Mouse (Mus musculus): ENCODE data around the gene Taf1b. TPM values are rescaled to one million over a fixed set of nuclear protein-coding genes. Genes with fewer than 3 reads are reported as not detected.
"Not testable (repeated sequence)": the region's sequence is repeated elsewhere in the genome, so short reads cannot be mapped to it uniquely, and the experiment has no call there.

Gene Taf1b
- polyA plus RNA-seq, 1 experiment from 2014 or later = 24.0 TPM

DNA sequence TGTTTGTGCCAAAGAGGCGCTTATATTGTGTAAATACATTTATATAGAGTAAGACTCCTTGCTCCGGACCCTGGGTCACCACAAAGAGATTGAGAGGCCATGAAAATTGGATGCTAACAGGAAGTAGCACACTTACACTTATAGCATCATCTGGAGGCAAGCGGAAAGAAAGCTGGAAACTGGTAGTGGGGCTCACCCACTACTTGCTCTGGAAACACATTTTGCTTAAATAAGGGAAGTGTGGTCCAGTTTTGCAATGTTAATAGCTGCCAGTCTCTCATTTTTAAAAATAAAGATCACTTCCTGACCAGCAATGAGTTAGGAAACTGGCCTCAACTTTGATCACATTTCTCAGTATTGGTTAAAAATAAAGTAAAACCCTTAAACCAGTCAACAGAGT lies 5.7 kb upstream of the Taf1b start:
- not testable (repeated sequence) for H3K4me2 ChIP-seq (ENCODE audit: low read depth, low read length); H3K36me3 ChIP-seq (ENCODE audit: control insufficient read depth, insufficient read depth, low read length); H3K4me3 ChIP-seq (ENCODE audit: low read depth, low read length); H3K27me3 ChIP-seq (replicated peaks; ENCODE audit: control insufficient read depth, insufficient read depth, low read length); H3K9ac ChIP-seq (ENCODE audit: low read depth, low read length); DNase-seq (ENCODE audit: low spot score); H3K27ac ChIP-seq (replicated peaks; ENCODE audit: low read depth, low read length); H3K4me1 ChIP-seq (ENCODE audit: control insufficient read depth, insufficient read depth, low read length); ATAC-seq (ENCODE audit: low read depth); H3K9me3 ChIP-seq (ENCODE audit: control insufficient read depth, low read length)
- WGBS = 77% methylated on average over 3 of the region's 3 CpGs

DNA sequence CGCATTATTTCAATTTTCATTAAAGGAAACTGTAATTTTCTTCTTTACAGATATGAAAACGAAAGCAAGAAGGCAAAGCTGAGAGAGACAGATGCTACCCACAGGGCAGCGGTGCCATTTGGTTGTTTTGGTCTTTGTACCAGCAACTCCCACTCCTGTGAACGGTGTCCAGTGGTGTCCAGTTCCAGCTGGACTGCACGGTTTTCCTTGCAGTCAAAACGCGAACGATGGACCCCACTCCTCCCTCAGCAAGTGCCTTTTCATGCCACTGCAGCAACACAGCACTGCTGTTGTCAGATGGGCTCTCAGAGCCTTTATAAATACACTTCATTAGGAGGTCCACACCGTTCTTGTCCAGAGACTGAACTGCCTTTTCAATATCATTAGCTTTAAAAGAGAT lies 5.1 kb upstream of the Taf1b start:
- no peak for DNase-seq (ENCODE audit: low spot score)
- no peak overlapping the region for H3K4me3 ChIP-seq (ENCODE audit: low read depth, low read length)
- WGBS = 66% methylated on average over 9 of the region's 9 CpGs

DNA sequence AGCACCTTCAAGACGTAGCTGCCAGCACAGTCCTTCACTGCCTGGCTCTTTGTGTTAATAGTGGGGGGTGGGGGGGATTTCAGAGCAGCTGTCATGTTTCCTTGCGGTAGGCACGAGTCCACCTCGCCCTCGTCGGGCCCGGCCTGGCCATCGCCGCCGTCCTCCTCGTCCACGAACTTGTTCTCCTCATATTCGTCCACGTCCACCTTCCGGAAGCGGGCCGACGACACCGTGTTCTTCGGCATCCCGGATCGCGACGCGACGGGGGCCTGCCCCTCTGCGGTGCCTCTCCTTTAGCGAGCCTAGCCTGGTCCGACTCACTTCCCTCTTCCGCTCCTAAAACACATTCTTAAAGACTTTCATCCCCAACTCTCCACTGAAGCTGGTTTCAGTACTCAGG lies 4.7 kb upstream of the Taf1b start:
- Histone ChIP-seq H3K9ac (ENCODE audit: low read depth, low read length) (peak overlapping the region; percentile 25; the same call in 1 of the 2 replicates), H3K9me3 (ENCODE audit: control insufficient read depth, low read length) (no peaks in the 10 kb centered on the region), H3K4me1 (ENCODE audit: control insufficient read depth, insufficient read depth, low read length) (no peaks in the 10 kb centered on the region), H3K27ac (replicated peaks; ENCODE audit: low read depth, low read length) (no peak overlapping the region), H3K36me3 (ENCODE audit: control insufficient read depth, insufficient read depth, low read length) (no peaks in the 10 kb centered on the region), H3K4me2 (ENCODE audit: low read depth, low read length) (peak overlapping the region; percentile 36; the same call in 1 of the 2 replicates), H3K4me3 (ENCODE audit: low read depth, low read length) (peak overlapping the region; percentile 19), H3K27me3 (replicated peaks; ENCODE audit: control insufficient read depth, insufficient read depth, low read length) (no peaks in the 10 kb centered on the region)
- DNase-seq (ENCODE audit: low spot score) = no peak
- ATAC-seq (ENCODE audit: low read depth) = no peak
- WGBS = 55% methylated on average over 30 of the region's 30 CpGs

More for the DNA sequence above, 5.1 kb upstream of the Taf1b start:
- no peak for ATAC-seq (ENCODE audit: low read depth)
- H3K27ac ChIP-seq (replicated peaks; ENCODE audit: low read depth, low read length) = no peak overlapping the region
- peak overlapping the region; percentile 36; the same call in 1 of the 2 replicates for H3K4me2 ChIP-seq (ENCODE audit: low read depth, low read length)
- H3K9me3 ChIP-seq (ENCODE audit: control insufficient read depth, low read length) = no peaks in the 10 kb centered on the region
- H3K36me3 ChIP-seq (ENCODE audit: control insufficient read depth, insufficient read depth, low read length) = no peaks in the 10 kb centered on the region
- no peaks in the 10 kb centered on the region for H3K4me1 ChIP-seq (ENCODE audit: control insufficient read depth, insufficient read depth, low read length)
- no peaks in the 10 kb centered on the region for H3K27me3 ChIP-seq (replicated peaks; ENCODE audit: control insufficient read depth, insufficient read depth, low read length)
- H3K9ac ChIP-seq (ENCODE audit: low read depth, low read length) = peak overlapping the region; percentile 25; the same call in 1 of the 2 replicates

DNA sequence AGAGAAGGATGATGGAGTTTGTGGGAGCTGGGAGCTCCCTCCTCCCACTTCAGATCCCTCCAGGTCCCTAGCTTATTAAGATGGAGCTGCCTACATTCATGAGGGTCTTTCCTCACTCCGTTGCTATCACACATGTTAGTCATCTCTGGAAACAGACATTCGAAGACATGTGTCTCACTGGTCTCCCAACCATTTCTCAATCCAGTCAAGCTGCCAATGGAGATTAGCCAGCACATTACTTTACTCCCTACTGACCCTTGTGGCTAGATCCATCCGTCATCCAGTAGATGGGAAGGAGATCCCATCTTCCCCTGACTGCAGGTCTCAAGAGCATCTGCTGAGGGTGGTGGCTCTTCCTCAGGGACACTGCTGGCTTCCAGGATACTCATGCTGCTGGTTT lies 3.4 kb upstream of the Taf1b start:
- ATAC-seq (ENCODE audit: low read depth); H3K9ac ChIP-seq (ENCODE audit: low read depth, low read length); H3K4me2 ChIP-seq (ENCODE audit: low read depth, low read length); H3K27me3 ChIP-seq (replicated peaks; ENCODE audit: control insufficient read depth, insufficient read depth, low read length); H3K4me3 ChIP-seq (ENCODE audit: low read depth, low read length); H3K36me3 ChIP-seq (ENCODE audit: control insufficient read depth, insufficient read depth, low read length); DNase-seq (ENCODE audit: low spot score); H3K9me3 ChIP-seq (ENCODE audit: control insufficient read depth, low read length); H3K27ac ChIP-seq (replicated peaks; ENCODE audit: low read depth, low read length); H3K4me1 ChIP-seq (ENCODE audit: control insufficient read depth, insufficient read depth, low read length): not testable (repeated sequence)
- 76% methylated on average over 2 of the region's 3 CpGs for WGBS

DNA sequence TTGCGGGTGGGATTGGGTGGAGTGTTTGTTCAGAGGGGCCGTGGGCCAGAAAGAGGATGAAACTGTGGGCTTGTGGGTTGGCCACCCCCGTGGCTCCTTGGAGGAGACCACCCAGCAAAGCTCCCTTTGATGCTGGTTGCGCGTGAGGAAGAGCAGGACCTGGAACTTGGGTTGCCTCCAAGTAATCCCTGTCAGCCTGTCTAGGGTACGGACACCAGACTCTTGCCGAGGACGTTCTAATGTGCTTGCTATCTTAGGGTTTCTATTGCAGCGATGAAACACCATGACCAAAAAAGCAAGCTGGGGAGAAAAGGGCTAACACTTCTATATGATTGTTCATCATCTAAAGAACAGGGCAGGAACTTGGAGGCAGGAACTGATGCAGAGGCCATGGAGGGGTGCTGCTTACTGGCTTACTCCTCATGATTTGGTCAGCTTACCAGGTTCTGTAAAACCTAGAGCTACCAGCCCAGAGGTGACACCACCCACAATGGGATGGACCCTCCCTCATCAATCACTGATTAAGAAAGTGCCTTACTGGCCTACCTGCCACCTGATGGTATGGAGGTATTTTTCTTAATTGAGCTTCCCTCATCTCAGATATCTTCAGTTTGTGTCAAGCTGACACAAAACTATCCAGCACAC lies 804 bp downstream of the Taf1b start:
- H3K9me3 ChIP-seq (ENCODE audit: control insufficient read depth, low read length); H3K27me3 ChIP-seq (replicated peaks; ENCODE audit: control insufficient read depth, insufficient read depth, low read length); DNase-seq (ENCODE audit: low spot score); H3K4me1 ChIP-seq (ENCODE audit: control insufficient read depth, insufficient read depth, low read length); ATAC-seq (ENCODE audit: low read depth); H3K27ac ChIP-seq (replicated peaks; ENCODE audit: low read depth, low read length); H3K36me3 ChIP-seq (ENCODE audit: control insufficient read depth, insufficient read depth, low read length): not testable (repeated sequence)
- 5% methylated on average over 9 of the region's 9 CpGs for WGBS
- peak overlapping the region; percentile 48 for H3K4me2 ChIP-seq (ENCODE audit: low read depth, low read length)
- H3K9ac ChIP-seq (ENCODE audit: low read depth, low read length) = peak overlapping the region; percentile 69
- peak overlapping the region; percentile 63 for H3K4me3 ChIP-seq (ENCODE audit: low read depth, low read length)

DNA sequence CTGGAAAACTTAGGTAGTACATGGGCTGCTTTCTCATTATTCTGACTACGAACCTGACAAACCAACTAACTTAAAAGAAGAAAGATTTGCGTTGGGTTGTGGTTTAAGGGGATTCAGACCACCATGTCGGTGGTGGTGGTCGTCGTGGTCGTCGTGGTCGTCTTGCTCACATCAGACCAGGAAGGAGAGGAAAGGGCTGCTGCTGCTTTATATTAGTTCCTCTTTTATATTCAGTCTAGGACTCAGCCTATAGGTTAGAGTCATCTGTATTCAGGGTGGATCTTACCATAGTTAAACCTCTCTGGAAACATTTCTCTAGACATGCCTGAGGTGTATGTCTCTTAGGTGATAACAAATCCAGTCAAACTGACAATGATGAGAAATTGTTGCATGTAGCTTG lies 19.0 kb downstream of the Taf1b start:
- Histone ChIP-seq H3K4me3 (ENCODE audit: low read depth, low read length) (no peak overlapping the region), H3K4me1 (ENCODE audit: control insufficient read depth, insufficient read depth, low read length) (no peaks in the 10 kb centered on the region), H3K4me2 (ENCODE audit: low read depth, low read length) (no peak overlapping the region), H3K27ac (replicated peaks; ENCODE audit: low read depth, low read length) (no peak overlapping the region), H3K36me3 (ENCODE audit: control insufficient read depth, insufficient read depth, low read length) (peaks cover 67% of the 10 kb centered on the region), H3K9me3 (ENCODE audit: control insufficient read depth, low read length) (no peaks in the 10 kb centered on the region), H3K27me3 (replicated peaks; ENCODE audit: control insufficient read depth, insufficient read depth, low read length) (no peaks in the 10 kb centered on the region), H3K9ac (ENCODE audit: low read depth, low read length) (no peak overlapping the region)
- ATAC-seq (ENCODE audit: low read depth) (no peak), DNase-seq (ENCODE audit: low spot score) (no peak)
- WGBS = 88% methylated on average over 8 of the region's 8 CpGs

DNA sequence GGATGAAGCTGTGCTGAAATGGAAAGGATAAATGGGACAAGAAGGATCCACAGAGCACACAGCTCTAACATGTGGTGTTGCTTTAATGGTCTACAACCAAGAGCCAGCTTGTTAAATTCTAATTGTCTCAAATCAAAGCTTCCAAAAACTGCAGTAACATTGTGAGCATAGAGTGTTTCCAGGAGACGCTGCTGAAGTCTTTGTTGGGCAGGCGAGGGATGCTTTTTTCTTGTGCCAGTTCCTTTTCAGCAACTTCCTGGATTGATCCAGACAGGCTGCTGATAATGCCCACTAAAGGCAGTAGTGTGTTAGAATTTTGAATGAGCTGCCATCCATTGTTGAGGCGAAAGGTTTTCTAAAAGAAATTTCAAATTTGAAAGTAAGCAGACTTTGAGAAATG lies 22.9 kb downstream of the Taf1b start:
- Histone ChIP-seq H3K4me1 (ENCODE audit: control insufficient read depth, insufficient read depth, low read length) (no peaks in the 10 kb centered on the region), H3K27me3 (replicated peaks; ENCODE audit: control insufficient read depth, insufficient read depth, low read length) (no peaks in the 10 kb centered on the region), H3K4me2 (ENCODE audit: low read depth, low read length) (no peak overlapping the region), H3K4me3 (ENCODE audit: low read depth, low read length) (no peak overlapping the region), H3K36me3 (ENCODE audit: control insufficient read depth, insufficient read depth, low read length) (peaks cover 42% of the 10 kb centered on the region), H3K9ac (ENCODE audit: low read depth, low read length) (no peak overlapping the region), H3K27ac (replicated peaks; ENCODE audit: low read depth, low read length) (no peak overlapping the region), H3K9me3 (ENCODE audit: control insufficient read depth, low read length) (no peaks in the 10 kb centered on the region)
- DNase-seq (ENCODE audit: low spot score) (no peak), ATAC-seq (ENCODE audit: low read depth) (no peak)
- 81% methylated on average over 3 of the region's 3 CpGs for WGBS

DNA sequence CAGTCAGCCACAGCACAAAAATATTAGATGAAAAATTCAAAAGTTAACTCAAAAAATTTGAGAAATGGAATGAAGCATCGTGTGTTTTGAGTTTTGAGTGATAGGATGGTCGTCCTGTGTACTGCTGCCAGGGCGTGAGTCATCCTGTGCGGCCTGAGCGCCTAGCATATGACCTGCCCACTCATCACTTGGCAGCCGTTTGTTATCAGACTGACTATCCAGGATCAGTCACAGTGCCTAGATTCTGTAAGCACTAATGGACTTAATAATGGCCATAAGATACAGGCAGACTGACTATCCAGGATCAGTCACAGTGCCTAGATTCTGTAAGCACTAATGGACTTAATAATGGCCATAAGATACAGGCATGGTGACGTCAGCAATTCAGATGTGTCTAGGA lies 26.9 kb downstream of the Taf1b start:
- DNase-seq (ENCODE audit: low spot score); H3K27me3 ChIP-seq (replicated peaks; ENCODE audit: control insufficient read depth, insufficient read depth, low read length); H3K4me3 ChIP-seq (ENCODE audit: low read depth, low read length); H3K4me2 ChIP-seq (ENCODE audit: low read depth, low read length); H3K9me3 ChIP-seq (ENCODE audit: control insufficient read depth, low read length); H3K27ac ChIP-seq (replicated peaks; ENCODE audit: low read depth, low read length); H3K4me1 ChIP-seq (ENCODE audit: control insufficient read depth, insufficient read depth, low read length); H3K9ac ChIP-seq (ENCODE audit: low read depth, low read length); ATAC-seq (ENCODE audit: low read depth): not testable (repeated sequence)
- peaks cover 16% of the 10 kb centered on the region; the same call in 1 of the 2 replicates for H3K36me3 ChIP-seq (ENCODE audit: control insufficient read depth, insufficient read depth, low read length)
- 83% methylated on average over 7 of the region's 7 CpGs for WGBS

DNA sequence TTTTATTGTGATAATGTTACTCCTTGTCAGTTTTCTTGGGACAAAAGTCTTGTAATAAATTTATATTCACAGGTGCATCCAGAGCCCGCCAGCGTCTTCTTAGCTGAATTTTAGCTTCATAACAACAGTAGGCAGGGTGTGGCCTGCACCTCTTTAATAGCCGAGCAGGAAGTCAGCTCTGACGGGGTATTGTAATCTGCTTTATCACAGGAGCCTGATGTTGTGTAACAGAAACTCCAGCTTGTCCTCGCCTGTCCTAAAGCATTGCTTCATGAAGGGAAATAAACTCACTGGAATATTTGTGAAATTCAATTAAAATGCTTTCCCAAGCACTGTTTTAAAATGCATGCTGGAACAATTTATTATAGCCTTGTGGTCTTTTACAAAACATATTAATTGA lies 38.2 kb downstream of the Taf1b start:
- H3K9me3 ChIP-seq (ENCODE audit: control insufficient read depth, low read length) = no peaks in the 10 kb centered on the region
- ATAC-seq (ENCODE audit: low read depth) (no peak), DNase-seq (ENCODE audit: low spot score) (peak; percentile 34)
- H3K4me2 ChIP-seq (ENCODE audit: low read depth, low read length) = no peak overlapping the region
- no peak overlapping the region for H3K4me3 ChIP-seq (ENCODE audit: low read depth, low read length)
- H3K27ac ChIP-seq (replicated peaks; ENCODE audit: low read depth, low read length) = no peak overlapping the region
- no peaks in the 10 kb centered on the region for H3K4me1 ChIP-seq (ENCODE audit: control insufficient read depth, insufficient read depth, low read length)
- H3K27me3 ChIP-seq (replicated peaks; ENCODE audit: control insufficient read depth, insufficient read depth, low read length) = no peaks in the 10 kb centered on the region
- WGBS = 66% methylated on average over 5 of the region's 5 CpGs
- peaks cover 16% of the 10 kb centered on the region; the same call in 1 of the 2 replicates for H3K36me3 ChIP-seq (ENCODE audit: control insufficient read depth, insufficient read depth, low read length)
- H3K9ac ChIP-seq (ENCODE audit: low read depth, low read length) = no peak overlapping the region
